Mouse (Mus musculus): ENCODE data around the gene Fam177a.
A peak's percentile ranks its signal among the peaks of the same experiment; 100 is the strongest.
"Not testable (repeated sequence)": the region's sequence is repeated elsewhere in the genome, so short reads cannot be mapped to it uniquely, and the experiment has no call there.

Gene Fam177a

DNA sequence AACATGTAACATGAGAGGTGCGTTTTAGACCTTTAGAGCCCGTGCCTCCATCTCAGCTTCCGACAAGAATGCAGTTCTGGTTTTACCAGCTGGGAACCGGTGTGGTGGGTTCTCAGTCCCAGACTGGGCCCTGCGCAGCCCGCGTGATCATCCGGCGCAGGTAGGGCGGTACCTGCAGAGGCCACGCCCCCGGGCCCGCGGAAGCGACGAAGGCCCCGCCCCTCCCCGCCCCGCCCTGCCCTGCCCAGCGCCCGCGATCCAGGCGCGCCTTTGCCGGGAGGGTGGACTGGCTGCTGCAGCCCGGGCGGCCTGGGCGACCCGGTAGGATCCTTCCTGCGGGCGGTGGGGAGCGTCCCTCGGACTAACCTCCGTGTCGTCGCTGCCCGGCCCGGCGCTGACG lies at the start of gene Fam177a:
TSS of gene Fam177a (plus strand) at position 228 of the 400 bp plus-strand sequence.
- not testable (repeated sequence) for H3K4me3 ChIP-seq (replicated peaks; ENCODE audit: low read length); H3K4me1 ChIP-seq (replicated peaks; ENCODE audit: low read depth, low read length); H3K9me3 ChIP-seq (ENCODE audit: low read length); H3K36me3 ChIP-seq (ENCODE audit: insufficient read depth, low read length); H3K27me3 ChIP-seq (ENCODE audit: insufficient read depth, low read length)

DNA sequence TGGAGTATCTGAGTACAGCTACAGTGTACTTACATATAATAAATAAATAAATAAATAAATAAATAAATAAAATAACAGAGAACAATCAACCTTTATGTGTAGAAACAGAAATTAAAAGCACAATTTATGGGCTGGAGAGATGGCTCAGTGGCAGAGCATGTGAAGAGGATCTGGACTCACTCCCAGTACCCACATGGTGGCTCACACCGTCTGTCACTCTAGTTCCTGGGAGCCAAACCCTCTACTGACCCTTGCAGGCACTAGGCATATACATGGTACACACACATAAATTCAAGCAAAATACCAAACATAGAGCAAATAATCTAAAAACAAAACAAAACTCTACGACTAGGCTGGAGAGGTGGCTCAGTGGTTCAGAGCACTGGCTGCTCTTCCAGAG lies 49.0 kb upstream of the Fam177a start:
- Histone ChIP-seq H3K36me3 (ENCODE audit: insufficient read depth, low read length) (peaks cover 20% of the 10 kb centered on the region), H3K4me3 (replicated peaks; ENCODE audit: low read length) (no peak overlapping the region), H3K27me3 (ENCODE audit: insufficient read depth, low read length) (no peaks in the 10 kb centered on the region), H3K9me3 (ENCODE audit: low read length) (no peaks in the 10 kb centered on the region), H3K4me1 (replicated peaks; ENCODE audit: low read depth, low read length) (peaks cover 20% of the 10 kb centered on the region)
- TF ChIP-seq CTCF (conservative IDR thresholded peaks at IDR 0.05; ENCODE audit: low read length) (no peak), POU5F1 (IDR thresholded peaks at IDR 0.05; ENCODE audit: borderline replicate concordance, low read length) (no peak), NANOG (IDR thresholded peaks at IDR 0.05; ENCODE audit: borderline replicate concordance, low read length) (no peak)

DNA sequence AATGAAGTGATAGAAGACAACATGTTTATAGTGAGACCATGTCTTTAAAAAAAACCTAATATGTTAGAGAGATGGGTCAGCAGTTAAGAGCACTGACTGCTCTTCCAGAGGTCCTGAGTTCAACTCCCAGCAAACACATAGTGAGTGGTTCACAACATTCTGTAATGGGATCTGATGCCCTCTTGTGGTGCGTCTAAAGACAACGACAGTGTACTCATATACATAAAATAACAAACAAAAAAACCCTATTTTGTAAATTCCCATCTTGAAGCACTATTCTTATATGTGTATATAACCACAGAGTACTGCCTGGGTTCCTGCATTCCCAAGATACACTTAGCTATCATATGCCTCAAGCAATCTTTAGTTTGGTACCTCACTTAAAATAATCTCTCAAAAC lies 45.6 kb upstream of the Fam177a start:
- H3K27me3 ChIP-seq (ENCODE audit: insufficient read depth, low read length); H3K9me3 ChIP-seq (ENCODE audit: low read length): not testable (repeated sequence)
- Histone ChIP-seq H3K36me3 (ENCODE audit: insufficient read depth, low read length) (peaks cover 20% of the 10 kb centered on the region), H3K4me1 (replicated peaks; ENCODE audit: low read depth, low read length) (peaks cover 12% of the 10 kb centered on the region), H3K4me3 (replicated peaks; ENCODE audit: low read length) (peak overlapping the region; percentile 91)

DNA sequence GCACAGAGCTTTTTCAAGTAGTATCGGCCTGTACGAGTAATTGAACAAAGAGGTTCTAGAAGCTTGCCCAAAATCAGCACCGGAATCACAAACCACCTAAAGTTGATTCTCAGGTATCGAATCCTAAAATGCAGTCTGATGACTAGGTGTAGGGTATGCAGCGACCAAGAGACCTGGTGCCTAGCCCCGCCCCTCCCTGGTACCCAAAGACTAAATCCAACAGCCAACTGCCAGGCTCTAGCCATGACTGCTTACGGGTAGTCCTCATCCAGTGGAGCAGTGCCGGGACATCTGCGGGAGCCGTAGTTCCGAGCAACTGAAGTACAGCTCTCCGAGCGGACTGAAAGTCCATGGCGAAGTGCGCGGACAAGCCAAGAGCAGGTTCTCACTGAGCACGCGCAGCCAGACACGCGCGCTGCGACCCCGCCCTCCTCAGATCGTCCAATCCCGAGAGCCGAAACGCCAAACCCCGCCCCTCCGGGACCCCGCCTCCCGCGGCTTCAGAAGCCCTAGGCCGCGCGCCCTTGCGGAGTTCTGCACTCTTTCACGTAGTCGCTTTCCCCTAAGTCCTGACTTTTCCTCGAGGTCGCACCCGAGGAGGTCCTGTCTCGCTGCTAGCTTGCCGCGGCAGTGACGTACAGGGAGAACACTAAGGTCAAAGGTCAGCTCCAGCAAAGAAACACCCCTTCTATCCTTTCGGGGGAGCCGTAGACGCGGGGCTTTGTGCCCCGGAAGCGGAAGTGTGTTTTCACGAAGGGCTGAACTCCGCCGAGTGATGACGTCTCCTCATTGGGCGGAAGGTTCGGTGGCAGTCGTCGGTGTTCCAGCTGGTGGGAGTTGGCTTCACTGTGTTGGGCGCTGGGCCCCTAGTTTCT lies 44.3 kb upstream of the Fam177a start, which contains the start of the genes 2700097O09Rik and Srp54a:
TSS of gene 2700097O09Rik (minus strand) at position 385 of the 875 bp plus-strand sequence.
TSS of gene Srp54a (plus strand) at position 537 of the 875 bp plus-strand sequence.
- H3K27me3 ChIP-seq (ENCODE audit: insufficient read depth, low read length); H3K9me3 ChIP-seq (ENCODE audit: low read length): not testable (repeated sequence)
- peak within 1 kb of the TSS; percentile 91 for H3K4me3 ChIP-seq (replicated peaks; ENCODE audit: low read length)
- peaks cover 12% of the 10 kb centered on the region for H3K4me1 ChIP-seq (replicated peaks; ENCODE audit: low read depth, low read length)
- peaks cover 20% of the 10 kb centered on the region for H3K36me3 ChIP-seq (ENCODE audit: insufficient read depth, low read length)

DNA sequence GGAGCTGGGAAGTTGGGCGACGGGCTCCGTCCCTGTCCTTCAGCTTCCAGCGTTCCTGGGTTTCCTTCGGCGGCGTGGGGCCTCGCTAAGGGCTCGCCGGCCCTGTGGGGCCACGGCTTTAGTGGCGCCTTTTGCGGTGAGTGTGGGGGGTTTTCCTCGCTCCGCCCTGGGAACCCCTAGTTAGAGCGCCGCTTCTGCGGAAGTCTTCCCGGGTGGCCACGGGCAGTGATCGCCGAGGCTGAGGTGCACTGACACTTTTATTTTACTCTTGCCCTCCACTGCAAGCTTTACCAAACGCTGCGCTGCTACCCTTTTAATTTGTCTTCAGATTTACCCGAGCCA lies 43.7 kb upstream of the Fam177a start:
- Histone ChIP-seq H3K4me3 (replicated peaks; ENCODE audit: low read length) (peak overlapping the region; percentile 91), H3K36me3 (ENCODE audit: insufficient read depth, low read length) (peaks cover 20% of the 10 kb centered on the region), H3K4me1 (replicated peaks; ENCODE audit: low read depth, low read length) (peaks cover 12% of the 10 kb centered on the region)
- not testable (repeated sequence) for H3K27me3 ChIP-seq (ENCODE audit: insufficient read depth, low read length); H3K9me3 ChIP-seq (ENCODE audit: low read length)

DNA sequence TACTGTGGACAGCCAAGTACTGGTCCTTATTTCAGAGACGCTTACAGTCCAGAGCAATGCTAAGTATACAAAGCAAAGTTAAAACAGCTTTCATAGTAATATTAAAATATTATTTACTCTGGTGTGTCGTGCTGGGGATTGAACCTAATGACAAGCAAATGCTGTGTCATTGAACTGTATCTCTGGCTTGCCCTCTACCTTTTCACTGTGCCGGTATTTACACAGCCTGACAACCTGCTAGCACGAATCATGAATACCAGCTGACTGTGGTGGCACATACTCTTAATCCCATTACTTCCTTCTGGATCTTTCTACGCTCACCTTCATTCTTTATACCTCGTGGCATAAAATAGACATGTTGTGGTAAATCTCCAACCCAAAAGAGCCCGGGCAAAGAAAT lies 32.1 kb upstream of the Fam177a start:
- H3K9me3 ChIP-seq (ENCODE audit: low read length); H3K4me1 ChIP-seq (replicated peaks; ENCODE audit: low read depth, low read length); H3K4me3 ChIP-seq (replicated peaks; ENCODE audit: low read length); H3K36me3 ChIP-seq (ENCODE audit: insufficient read depth, low read length); H3K27me3 ChIP-seq (ENCODE audit: insufficient read depth, low read length): not testable (repeated sequence)

DNA sequence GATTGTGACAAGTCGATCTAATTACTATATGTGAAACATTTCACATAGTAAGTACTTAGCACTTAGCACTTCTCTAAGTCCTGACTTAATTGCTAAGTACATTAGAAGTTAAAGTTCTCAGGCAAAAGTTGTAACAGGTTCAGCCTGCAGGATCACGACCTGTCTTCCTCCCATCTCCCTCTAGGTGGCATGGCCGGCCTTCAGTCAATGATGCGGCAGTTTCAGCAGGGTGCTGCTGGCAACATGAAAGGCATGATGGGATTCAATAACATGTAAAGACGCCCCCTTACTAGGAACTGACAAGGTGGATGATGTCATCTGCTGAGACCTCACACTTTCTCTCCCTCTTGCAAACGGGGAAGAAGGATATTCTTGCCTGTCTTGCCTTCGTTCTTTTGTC lies 11.7 kb upstream of the Fam177a start:
- H3K4me3 ChIP-seq (replicated peaks; ENCODE audit: low read length); H3K9me3 ChIP-seq (ENCODE audit: low read length); H3K36me3 ChIP-seq (ENCODE audit: insufficient read depth, low read length); H3K4me1 ChIP-seq (replicated peaks; ENCODE audit: low read depth, low read length); H3K27me3 ChIP-seq (ENCODE audit: insufficient read depth, low read length): not testable (repeated sequence)

DNA sequence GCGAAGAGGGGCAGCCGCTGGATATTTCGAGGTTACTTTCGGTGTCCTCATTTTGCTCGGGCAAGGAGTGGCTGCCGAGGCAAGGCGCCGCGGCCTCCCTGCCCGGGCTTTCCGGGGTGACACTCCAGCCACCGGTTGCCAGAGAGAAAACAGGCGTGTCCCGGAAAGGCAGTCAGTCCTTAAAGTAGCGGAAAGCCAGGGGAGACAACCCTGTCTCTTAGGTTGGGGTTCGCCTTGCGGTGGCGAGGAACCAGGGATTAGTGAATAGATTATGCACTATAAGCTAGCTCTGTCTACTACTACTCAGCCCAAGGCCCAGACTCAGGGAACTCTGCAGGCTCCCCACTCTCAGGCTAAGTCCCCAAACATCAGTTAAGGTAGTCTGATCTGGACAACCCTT lies 462 bp downstream of the Fam177a start:
- H3K4me1 ChIP-seq (replicated peaks; ENCODE audit: low read depth, low read length); H3K27me3 ChIP-seq (ENCODE audit: insufficient read depth, low read length); H3K36me3 ChIP-seq (ENCODE audit: insufficient read depth, low read length); H3K9me3 ChIP-seq (ENCODE audit: low read length); H3K4me3 ChIP-seq (replicated peaks; ENCODE audit: low read length): not testable (repeated sequence)

DNA sequence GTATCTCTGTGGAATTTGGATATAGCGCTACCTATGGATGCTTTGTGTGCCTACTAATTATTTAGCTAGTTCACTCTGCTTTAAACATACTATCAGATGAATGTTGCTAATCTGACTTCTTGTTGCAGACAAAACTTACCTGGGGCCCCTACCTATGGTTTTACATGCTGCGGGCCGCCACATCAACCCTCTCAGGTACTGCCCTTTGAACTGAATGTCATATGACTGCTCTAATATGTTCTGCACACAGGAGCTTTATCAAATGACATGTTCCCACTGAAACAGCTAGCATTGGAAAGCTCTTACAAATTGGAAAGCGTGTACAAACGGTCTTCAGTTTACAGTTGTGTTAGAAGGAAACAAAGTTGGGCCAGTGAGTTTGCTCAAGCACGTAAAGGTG lies 11.3 kb downstream of the Fam177a start:
- H3K4me1 ChIP-seq (replicated peaks; ENCODE audit: low read depth, low read length); H3K9me3 ChIP-seq (ENCODE audit: low read length); H3K27me3 ChIP-seq (ENCODE audit: insufficient read depth, low read length); H3K4me3 ChIP-seq (replicated peaks; ENCODE audit: low read length); H3K36me3 ChIP-seq (ENCODE audit: insufficient read depth, low read length): not testable (repeated sequence)

DNA sequence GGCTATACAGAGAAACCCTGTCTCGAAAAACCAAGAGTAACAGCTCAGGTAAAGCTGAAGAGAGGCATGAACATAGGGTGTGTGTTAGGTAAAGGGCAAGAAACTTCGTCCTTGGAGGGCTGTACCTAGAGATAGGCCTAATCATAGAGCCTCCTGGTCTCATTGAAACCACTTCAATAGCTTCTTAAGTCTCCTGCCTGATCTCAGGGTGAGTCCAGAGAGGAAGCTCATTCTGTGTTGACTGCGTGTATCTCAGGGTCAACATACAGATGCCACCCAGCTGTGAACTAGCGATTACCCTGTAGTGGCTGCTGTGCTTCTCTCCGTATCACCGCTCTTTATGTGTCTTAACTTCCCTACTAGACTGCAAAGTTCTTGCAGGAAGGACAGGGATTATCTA lies 13.6 kb downstream of the Fam177a start:
- H3K9me3 ChIP-seq (ENCODE audit: low read length); H3K27me3 ChIP-seq (ENCODE audit: insufficient read depth, low read length); H3K36me3 ChIP-seq (ENCODE audit: insufficient read depth, low read length); H3K4me3 ChIP-seq (replicated peaks; ENCODE audit: low read length); H3K4me1 ChIP-seq (replicated peaks; ENCODE audit: low read depth, low read length): not testable (repeated sequence)

DNA sequence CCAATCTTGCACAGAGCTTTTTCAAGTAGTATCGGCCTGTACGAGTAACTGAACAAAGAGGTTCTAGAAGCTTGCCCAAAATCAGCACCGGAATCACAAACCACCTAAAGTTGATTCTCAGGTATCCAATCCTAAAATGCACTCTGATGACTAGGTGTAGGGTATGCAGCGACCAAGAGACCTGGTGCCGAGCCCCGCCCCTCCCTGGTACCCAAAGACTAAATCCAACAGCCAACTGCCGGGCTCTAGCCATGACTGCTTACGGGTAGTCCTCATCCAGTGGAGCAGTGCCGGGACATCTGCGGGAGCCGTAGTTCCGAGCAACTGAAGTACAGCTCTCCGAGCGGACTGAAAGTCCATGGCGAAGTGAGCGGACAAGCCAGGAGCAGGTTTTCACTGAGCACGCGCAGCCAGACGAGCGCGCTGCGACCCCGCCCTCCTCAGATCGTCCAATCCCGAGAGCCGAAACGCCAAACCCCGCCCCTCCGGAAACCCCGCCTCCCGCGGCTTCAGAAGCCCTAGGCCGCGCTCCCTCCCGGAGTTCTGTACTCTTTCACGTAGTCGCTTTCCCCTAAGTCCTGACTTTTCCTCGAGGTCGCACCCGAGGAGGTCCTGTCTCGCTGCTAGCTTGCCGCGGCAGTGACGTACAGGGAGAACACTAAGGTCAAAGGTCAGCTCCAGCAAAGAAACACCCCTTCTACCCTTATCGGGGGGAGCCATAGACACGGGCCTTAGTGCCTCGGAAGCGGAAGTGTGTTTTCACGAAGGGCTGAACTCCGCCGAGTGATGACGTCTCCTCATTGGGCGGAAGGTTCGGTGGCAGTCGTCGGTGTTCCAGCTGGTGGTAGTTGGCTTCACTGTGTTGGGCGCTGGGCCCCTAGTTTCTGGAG lies 30.5 kb downstream of the Fam177a start, which contains the start of gene Srp54b:
TSS of gene Srp54b (plus strand) at position 546 of the 890 bp plus-strand sequence.
- H3K4me1 ChIP-seq (replicated peaks; ENCODE audit: low read depth, low read length); H3K36me3 ChIP-seq (ENCODE audit: insufficient read depth, low read length); H3K27me3 ChIP-seq (ENCODE audit: insufficient read depth, low read length); H3K4me3 ChIP-seq (replicated peaks; ENCODE audit: low read length); H3K9me3 ChIP-seq (ENCODE audit: low read length): not testable (repeated sequence)

DNA sequence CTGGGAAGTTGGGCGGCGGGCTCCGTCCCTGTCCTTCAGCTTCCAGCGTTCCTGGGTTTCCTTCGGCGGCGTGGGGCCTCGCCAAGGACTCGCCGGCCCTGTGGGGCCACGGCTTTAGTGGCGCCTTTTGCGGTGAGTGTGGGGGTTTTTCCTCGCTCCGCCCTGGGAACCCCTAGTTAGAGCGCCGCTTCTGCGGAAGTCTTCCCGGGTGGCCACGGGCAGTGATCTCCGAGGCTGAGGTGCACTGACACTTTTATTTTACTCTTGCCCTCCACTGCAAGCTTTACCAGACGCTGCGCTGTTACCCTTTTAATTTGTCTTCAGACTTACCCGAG lies 31.1 kb downstream of the Fam177a start:
- H3K9me3 ChIP-seq (ENCODE audit: low read length); H3K4me1 ChIP-seq (replicated peaks; ENCODE audit: low read depth, low read length); H3K4me3 ChIP-seq (replicated peaks; ENCODE audit: low read length); H3K27me3 ChIP-seq (ENCODE audit: insufficient read depth, low read length); H3K36me3 ChIP-seq (ENCODE audit: insufficient read depth, low read length): not testable (repeated sequence)

DNA sequence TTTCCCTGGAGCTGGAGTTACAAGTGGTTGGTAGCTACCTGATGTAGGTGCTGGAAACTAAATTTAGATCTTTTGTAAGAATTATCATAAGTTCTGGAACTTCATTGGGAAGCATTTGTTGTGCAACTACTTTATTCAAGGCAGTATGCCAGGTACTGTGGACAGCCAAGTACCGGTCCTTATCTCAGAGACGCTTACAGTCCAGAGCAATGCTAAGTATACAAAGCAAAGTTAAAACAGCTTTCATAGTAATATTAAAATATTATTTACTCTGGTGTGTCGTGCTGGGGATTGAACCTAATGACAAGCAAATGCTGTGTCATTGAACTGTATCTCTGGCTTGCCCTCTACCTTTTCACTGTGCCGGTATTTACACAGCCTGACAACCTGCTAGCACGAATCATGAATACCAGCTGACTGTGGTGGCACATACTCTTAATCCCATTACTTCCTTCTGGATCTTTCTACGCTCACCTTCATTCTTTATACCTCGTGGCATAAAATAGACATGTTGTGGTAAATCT lies 42.8 kb downstream of the Fam177a start:
- H3K36me3 ChIP-seq (ENCODE audit: insufficient read depth, low read length); H3K4me1 ChIP-seq (replicated peaks; ENCODE audit: low read depth, low read length); H3K4me3 ChIP-seq (replicated peaks; ENCODE audit: low read length); H3K27me3 ChIP-seq (ENCODE audit: insufficient read depth, low read length); H3K9me3 ChIP-seq (ENCODE audit: low read length): not testable (repeated sequence)
